Mouse (Mus musculus): ENCODE data around the gene Gna13.

DNA sequence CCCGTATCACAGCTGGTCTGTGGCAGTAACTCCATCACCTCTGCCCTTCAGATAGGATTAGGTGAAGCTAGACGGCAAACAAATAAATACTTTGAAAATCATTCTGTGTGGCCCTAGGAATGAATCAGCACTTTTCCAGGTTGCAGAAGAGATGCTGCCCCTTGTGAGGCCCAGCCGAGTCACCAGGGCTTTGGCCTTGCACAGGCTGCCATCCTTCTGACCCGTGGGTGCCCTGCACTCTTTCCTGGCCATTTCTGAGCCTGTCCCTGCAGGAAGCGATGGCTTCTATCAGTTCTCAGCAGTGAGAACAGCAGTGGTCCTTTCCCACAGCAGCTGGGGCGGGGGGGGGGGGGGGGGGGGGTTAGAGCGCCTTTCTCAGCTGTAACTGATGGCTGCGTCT, 74.3 kb downstream of the Gna13 start:
- TF ChIP-seq CTCF (IDR thresholded peaks at IDR 0.05; ENCODE audit: borderline replicate concordance, insufficient read depth, low read length), result no peak
- TF ChIP-seq POLR2A (IDR thresholded peaks at IDR 0.05; ENCODE audit: low read depth, low read length), result no peak
